Comparison of ENCODE assay signal across 9 mouse cellular contexts in genomic region chr2:92671586-92671985, GRCm38 (mm10).
DNase-seq lines count a peak whose midpoint lies in the region; ATAC-seq and TF ChIP-seq lines count a peak whose summit lies in the region.
"Had no signal": no experiment of that assay in that cellular context is flagged by ENCODE, and none has a peak within 500 bp of the region (broad histone marks: within the 10 kb centered on the region; RNA-seq: fewer than 3 reads in every experiment).

No protein-coding gene starts in this region.

- WGBS in lung, postnatal 0 days: 30% methylated on average over 5 of the region's 5 CpGs

- no peak for DNase-seq in cerebellum, adult 8-10 months
- peak; percentile 80 for DNase-seq in lung, postnatal 0 days (ENCODE audit: low spot score)
- no peak for DNase-seq in lung, adult 18-20 months
- DNase-seq in cerebellum, postnatal 14 days: peak; percentile 41 to 68
- peak; percentile 66 for DNase-seq in kidney, postnatal 14 days
- peak; percentile 65 for DNase-seq in ovary, postnatal 14 days (ENCODE audit: low spot score)
- no peak for DNase-seq in left cerebral cortex, postnatal 14 days (ENCODE audit: low spot score in 2 of 2)

- no peaks in the 10 kb centered on the region for H3K9me3 ChIP-seq in lung, postnatal 0 days (ENCODE audit: low read length)
- H3K9me3 ChIP-seq: neural tube, embryonic 12.5 days had no signal

- no peak overlapping the region for H3K27ac ChIP-seq in lung, postnatal 0 days (ENCODE audit: low read length)
- H3K27ac ChIP-seq: neural tube, embryonic 12.5 days had no signal

- H3K36me3 ChIP-seq in lung, postnatal 0 days (ENCODE audit: insufficient read depth, low read length): no peaks in the 10 kb centered on the region
- H3K36me3 ChIP-seq: neural tube, embryonic 12.5 days had no signal

- TF ChIP-seq EP300 in lung, postnatal 0 days (IDR thresholded peaks at IDR 0.05): no peak

- no peaks in the 10 kb centered on the region for H3K4me1 ChIP-seq in lung, postnatal 0 days (ENCODE audit: insufficient read depth, low read depth, low read length)

- H3K4me3 ChIP-seq in lung, postnatal 0 days (ENCODE audit: low read depth, low read length): no peak overlapping the region
- H3K4me3 ChIP-seq: neural tube, embryonic 12.5 days had no signal

- no peaks in the 10 kb centered on the region for H3K27me3 ChIP-seq in lung, postnatal 0 days (replicated peaks; ENCODE audit: insufficient read depth, low read length)
- H3K27me3 ChIP-seq: neural tube, embryonic 12.5 days had no signal

- H3K9ac ChIP-seq in lung, postnatal 0 days (replicated peaks; ENCODE audit: low read depth): no peak overlapping the region
- H3K9ac ChIP-seq: neural tube, embryonic 12.5 days had no signal

- no peak for TF ChIP-seq CTCF in lung, postnatal 0 days (IDR thresholded peaks at IDR 0.05)

- H3K4me2 ChIP-seq in lung, postnatal 0 days (replicated peaks; ENCODE audit: low read depth, low read length): no peak overlapping the region
- H3K4me2 ChIP-seq: neural tube, embryonic 12.5 days had no signal

- 0 out of 2 replicates have a peak, but pooled peaks have one; percentile 38 for ATAC-seq in cerebellum, adult (ENCODE audit: insufficient number of reproducible peaks, low FRiP score, low TSS enrichment)
- ATAC-seq in lung, postnatal 0 days: no peak

- intact Hi-C loops in left cerebral cortex, postnatal 14 days (cut with DNase I): loop anchor here (5.0 kb wide), 2 partner anchors 69 to 141 kb away; no protein-coding TSS in a partner anchor

Comparison
In these comparisons a context has a peak if more than half of its experiments do, and no peak if none do; other contexts are left out.
1. DNase-seq: peak in lung, postnatal 0 days (single experiment), cerebellum, postnatal 14 days (2 of 2), kidney, postnatal 14 days (single experiment) and ovary, postnatal 14 days (single experiment); none in cerebellum, adult 8-10 months (single experiment), lung, adult 18-20 months (0 of 2) and left cerebral cortex, postnatal 14 days (0 of 2).